Mouse (Mus musculus): ENCODE data around the gene Setd2.
A peak's percentile ranks its signal among the peaks of the same experiment; 100 is the strongest.

Setd2 gene

GRCm38 (mm10) chr9:110622621-110623219 lies 90.3 kb downstream of the Setd2 start:
- DNase-seq (ENCODE audit: extremely low read depth, insufficient read length, low spot score): no peak

GRCm38 (mm10) chr9:110623416-110624195 lies 91.2 kb downstream of the Setd2 start:
- DNase-seq (ENCODE audit: extremely low read depth, insufficient read length, low spot score): no peak

DNA sequence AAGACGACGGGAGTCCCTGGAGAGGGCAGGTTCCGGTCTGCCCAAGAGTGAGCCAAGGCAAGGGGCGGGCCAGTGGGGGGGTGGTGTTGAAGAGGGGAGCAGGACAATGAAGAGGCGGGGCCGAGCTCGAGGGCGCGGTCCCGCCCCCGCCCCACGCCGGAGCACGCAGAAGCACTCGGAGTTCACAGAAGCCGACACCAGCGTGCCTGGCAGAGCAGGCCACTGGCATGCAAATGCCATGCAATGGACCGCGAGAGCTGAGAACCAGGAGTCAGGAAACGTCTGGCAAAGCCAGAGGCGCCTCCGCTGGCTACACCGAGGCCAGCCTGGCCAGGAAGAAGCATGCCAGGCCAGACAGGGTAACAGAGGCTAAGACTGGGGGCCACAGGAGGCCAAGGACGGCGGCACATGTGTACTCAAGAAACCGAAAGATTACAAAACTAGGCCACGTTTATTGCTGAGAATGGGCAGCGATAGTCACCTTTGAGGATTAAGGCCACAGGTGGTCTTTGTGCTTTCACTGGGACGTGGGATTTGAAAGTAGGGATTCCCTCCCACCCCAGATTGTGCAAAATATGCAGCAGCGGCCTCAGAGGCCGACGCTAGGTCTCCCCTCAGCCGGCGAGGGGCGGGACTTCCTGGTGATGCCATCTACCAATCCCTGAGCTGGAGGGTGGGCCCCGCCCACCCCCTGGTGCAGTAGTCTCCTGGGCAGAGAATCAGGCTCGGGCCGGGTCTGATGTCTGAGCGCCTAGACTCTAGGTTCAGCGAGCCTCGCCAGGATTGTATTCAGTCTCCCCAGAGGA lies 92.2 kb downstream of the Setd2 start, which contains the start of gene Nradd:
Nradd (minus strand) TSS at position 92 of the 806 bp plus-strand sequence.
- DNase-seq (ENCODE audit: extremely low read depth, insufficient read length, low spot score): peak; percentile 98

GRCm38 (mm10) chr9:110625350-110625908 lies 93.0 kb downstream of the Setd2 start:
- no peak for DNase-seq (ENCODE audit: extremely low read depth, insufficient read length, low spot score)

DNA sequence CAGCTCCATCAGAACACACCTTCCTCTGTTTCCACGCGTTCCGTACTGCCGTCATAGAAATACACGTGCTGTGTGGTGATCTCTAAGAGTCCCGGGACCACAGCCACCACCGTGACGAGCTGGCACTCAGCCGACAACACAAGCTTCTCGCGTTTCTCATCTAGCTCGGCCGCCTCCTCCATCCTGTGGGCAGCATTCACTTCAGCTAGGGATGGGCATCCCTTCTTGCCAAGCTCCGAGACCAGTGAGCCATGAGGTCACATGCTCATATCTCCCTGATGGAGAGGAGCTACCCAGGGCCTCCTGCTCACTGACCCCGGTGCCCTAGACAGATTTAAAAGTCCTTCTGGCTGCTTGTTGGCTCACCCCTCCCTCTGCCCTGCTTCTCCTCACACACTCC lies 97.8 kb downstream of the Setd2 start:
- DNase-seq (ENCODE audit: extremely low read depth, insufficient read length, low spot score): no peak

DNA sequence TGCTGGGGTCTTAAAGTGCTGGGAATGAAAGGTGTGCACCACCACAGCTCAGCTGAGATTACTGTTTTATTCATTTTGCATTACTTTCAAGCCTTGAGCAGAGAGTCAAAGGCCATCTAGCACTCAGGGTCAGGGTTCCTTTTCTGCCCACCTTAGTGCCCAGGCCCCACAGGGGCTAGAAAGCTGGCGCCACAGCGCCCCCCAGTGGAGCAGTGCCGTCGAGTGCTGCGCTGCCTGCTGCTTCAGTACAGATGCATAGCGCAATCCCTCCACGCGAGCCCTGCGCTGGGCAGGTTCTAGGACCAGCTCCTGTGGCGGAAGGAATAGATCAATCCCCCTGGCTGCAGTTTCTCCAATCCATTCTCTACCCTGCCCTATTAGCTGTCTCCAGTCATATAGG lies 98.8 kb downstream of the Setd2 start:
- no peak for DNase-seq (ENCODE audit: extremely low read depth, insufficient read length, low spot score)

GRCm38 (mm10) chr9:110631651-110632275 lies 99.4 kb downstream of the Setd2 start:
- DNase-seq (ENCODE audit: extremely low read depth, insufficient read length, low spot score): no peak

DNA sequence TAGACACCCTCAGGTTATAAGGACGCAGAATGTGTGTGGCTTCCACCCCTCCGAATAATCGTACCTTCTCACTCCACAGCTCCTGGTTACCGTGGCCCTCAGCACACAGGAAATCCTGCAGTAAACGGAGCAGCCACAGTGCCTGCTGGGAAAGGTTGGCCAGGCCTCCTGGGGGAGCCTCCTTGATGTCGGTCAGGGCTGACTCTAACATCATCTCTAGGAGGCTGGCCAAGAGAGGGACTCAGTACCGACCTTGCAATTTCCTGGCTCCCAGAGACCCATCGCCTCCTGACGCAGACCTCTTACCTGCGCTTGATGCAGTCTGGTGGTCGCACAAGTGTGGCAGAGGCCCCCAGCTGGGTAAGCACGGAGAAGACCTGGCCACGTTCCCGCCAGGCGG lies 100.3 kb downstream of the Setd2 start:
- DNase-seq (ENCODE audit: extremely low read depth, insufficient read length, low spot score): no peak

DNA sequence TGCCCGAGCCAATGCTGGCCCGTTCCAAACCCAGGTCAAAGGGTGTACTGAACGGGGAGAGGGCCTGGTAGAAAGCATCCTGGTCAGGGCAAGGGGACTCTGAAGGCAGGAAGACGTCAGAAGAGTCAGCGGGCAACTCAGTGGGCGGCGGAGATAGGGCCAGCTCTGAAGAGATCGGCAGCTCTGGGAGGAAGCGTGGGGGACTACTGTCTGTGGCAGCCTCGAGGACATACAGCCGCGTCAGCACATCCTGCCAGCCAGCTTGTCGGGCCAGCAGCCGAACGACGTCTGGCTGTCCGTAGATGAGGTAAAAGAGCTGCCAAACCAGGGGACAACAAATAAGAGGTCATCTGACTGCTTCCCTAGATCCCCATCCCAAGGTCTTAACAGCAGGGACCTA lies 101.5 kb downstream of the Setd2 start:
- DNase-seq (ENCODE audit: extremely low read depth, insufficient read length, low spot score): no peak

- DNase-seq (ENCODE audit: extremely low read depth, insufficient read length, low spot score): peak; percentile 73
Observed at GRCm38 (mm10) chr9:110635225-110635624, 102.8 kb downstream of the Setd2 start.

GRCm38 (mm10) chr9:110638611-110639021 lies 106.2 kb downstream of the Setd2 start:
- no peak for DNase-seq (ENCODE audit: extremely low read depth, insufficient read length, low spot score)

DNA sequence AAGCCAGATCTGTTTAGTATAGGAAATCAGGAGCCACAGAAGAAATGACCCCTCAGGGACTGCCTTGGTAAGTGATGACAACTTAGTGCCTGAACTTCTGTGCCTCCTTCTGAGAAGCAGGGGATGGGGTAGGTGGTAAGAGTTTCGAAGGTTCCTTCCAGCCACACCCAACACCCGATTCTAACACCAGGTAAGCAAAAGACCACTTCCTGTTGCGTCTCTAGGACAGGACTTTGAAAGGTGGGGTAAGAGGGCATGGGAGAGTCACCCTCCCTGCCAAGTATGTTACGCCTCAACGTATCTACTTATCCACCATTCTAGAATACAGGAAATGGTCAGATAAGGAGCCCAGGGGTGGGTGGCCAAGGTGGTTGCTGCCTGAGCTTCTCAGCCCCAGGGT lies 108.6 kb downstream of the Setd2 start:
- no peak for DNase-seq (ENCODE audit: extremely low read depth, insufficient read length, low spot score)

DNA sequence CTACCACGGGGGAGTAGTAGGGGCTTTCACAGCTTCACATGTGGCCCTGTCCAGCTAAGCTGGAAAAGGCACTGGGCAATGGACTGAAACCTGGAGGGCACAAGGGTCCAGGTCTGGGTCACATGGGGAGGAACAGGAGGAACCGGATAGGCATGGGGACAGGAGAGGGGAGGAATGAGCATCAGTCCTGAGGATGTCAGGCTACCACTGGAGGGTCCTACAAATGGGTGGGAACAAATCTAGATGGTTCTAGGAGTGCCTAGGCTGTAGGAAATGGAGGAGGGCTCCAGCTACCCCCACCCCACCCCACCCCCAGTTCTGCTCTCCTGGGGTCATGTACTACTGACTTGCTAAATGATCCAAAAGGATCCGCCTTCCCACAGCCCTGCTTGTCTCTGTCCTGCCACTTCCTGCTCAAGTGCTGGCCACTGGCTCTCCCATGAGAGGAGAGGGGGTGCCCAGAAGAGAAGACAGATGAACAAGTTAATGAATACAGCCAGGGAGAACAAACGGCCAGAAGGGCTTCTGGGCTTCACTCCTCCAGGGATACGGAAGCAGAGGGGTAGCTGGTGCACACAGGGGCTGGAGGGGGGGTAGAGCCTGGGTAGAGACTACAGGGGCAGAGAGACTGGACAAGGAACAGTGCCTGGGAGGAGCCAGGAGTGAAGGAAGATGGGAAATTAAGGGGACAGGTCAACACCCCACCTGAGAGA lies 110.6 kb downstream of the Setd2 start:
- no peak for DNase-seq (ENCODE audit: extremely low read depth, insufficient read length, low spot score)

GRCm38 (mm10) chr9:110643787-110644186 lies 111.4 kb downstream of the Setd2 start:
- no peak for DNase-seq (ENCODE audit: extremely low read depth, insufficient read length, low spot score)

- no peak for DNase-seq (ENCODE audit: extremely low read depth, insufficient read length, low spot score)
Observed at GRCm38 (mm10) chr9:110644295-110644694, 111.9 kb downstream of the Setd2 start.

GRCm38 (mm10) chr9:110645219-110645618 lies 112.8 kb downstream of the Setd2 start:
- DNase-seq (ENCODE audit: extremely low read depth, insufficient read length, low spot score): no peak

DNA sequence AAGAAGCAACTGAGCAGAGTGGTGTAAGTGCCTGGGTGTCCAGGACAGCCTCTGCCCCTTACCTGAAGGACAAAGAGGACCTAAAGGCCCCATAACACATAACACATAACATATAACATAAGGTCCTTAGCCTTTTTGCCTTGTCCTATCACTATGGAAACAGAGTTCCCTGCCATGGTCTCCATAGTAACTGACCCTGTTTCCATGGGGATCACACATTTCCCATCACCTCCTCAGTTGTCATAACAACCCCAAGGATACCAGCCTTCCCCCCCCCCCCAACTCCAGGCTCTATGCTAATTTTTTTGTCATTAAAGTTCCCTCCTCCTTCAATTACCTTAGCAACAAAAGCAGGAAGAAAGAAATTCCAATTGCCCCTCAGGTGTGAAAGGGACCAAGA lies 117.4 kb downstream of the Setd2 start:
- DNase-seq (ENCODE audit: extremely low read depth, insufficient read length, low spot score): no peak

DNA sequence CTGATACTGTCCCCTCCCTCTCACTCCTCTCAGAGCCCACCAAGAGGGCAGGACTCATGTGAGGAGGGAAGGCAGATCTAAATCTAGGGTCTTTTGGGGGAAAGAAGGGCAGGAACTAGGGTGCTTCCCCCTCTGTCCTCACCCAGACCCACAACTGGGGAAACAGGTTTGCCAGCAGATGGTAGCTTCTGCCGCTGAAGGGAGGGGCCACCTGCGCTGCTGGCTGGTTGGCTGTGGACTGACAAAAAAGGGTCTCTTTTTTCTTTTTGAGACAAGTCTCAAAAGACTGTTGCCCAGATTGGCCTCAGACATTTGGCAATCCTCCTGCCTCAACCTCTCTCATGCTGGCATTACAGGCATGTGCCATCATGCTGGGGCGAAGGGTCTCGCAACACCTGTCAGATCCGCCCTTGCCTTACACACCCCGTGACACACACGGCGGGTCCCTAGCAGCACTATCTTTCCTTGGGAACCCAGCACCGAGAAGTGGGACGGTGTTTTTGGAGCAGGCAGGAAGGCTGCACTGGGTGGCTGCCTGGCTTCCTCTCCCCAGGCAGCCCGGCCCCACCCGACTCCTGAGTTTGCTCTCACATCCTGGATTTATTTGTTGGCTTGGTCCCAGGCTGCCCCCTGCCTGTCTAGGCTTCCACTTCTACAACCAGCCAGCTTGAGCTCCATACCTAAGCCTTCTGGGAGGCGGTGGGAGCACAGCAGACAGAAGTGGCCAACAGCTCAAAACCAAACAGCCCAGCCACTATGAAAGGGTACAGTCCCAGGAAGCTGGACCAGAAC lies 119.7 kb downstream of the Setd2 start:
- no peak for DNase-seq (ENCODE audit: extremely low read depth, insufficient read length, low spot score)

DNA sequence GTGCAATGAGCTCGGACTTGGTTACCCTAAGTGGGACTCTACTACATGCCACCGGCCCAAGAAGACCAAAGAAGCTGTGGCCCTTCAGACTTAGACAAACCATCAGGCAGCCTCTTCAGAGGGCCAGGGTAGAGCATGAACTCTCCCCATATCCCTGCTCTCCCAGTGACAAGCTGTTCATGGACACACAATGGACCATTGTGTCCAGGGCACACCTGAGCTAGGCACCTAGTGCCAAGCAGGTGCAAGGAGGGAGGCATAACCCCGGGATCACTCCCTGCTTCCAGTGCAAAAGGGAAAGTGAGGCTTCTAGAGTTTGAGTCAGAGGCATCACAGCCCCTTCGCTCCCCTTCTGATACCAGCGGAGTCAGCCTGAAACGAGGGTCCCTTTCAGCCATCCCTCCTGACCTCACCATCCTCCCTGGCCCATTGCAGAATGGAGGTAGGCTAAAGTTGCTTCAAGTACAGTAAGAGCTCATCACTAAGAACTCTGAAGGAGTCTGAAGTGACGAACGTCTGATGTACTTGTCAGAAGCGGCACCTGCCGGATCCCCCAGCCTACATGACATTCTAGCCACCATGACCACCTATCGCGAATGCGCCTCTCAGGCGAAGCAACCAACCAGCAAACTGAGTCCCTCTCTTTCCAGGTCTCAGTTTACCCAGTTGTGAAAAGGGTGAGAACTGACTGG lies 120.7 kb downstream of the Setd2 start:
- DNase-seq (ENCODE audit: extremely low read depth, insufficient read length, low spot score): no peak
